Mouse (Mus musculus) heart, embryonic 16.5 days (tissue): ENCODE data around the gene Pcsk6. TPM values are rescaled to one million over a fixed set of nuclear protein-coding genes. Genes with fewer than 3 reads are reported as not detected.

ENCODE experiments used
- ATAC-seq: fragments of 200-750 bp; cut with Nextera tagmentation; replicated peaks from 2 replicates; pipeline ENCODE4 v1.8.0; 2017; ENCODE audit warnings: moderate number of reproducible peaks; ENCODE audit not compliant: insufficient read depth, low FRiP score; ENCODE audit errors: extremely low read depth
- H3K27ac ChIP-seq: fragments of 300-500 bp; sonication (generic); 2 replicates; pipeline ENCODE4 v1.5.1; 2014; ENCODE audit warnings: mild to moderate bottlenecking, low read length, control low read depth, moderate library complexity
- H3K27me3 ChIP-seq: fragments of 300-500 bp; sonication (generic); 2 replicates; pipeline ENCODE4 v1.6.1; 2014; ENCODE audit warnings: low read length, mixed read lengths; ENCODE audit not compliant: control insufficient read depth, insufficient read depth
- H3K36me3 ChIP-seq: fragments of 300-500 bp; sonication (generic); 2 replicates; pipeline ENCODE4 v1.6.1; 2014; ENCODE audit not compliant: control insufficient read depth, insufficient read depth
- H3K4me1 ChIP-seq: fragments of 300-500 bp; sonication (generic); 2 replicates; pipeline ENCODE4 v1.6.1; 2014; ENCODE audit warnings: low read length, mixed read lengths; ENCODE audit not compliant: control insufficient read depth, insufficient read depth
- H3K4me2 ChIP-seq: fragments of 300-500 bp; sonication (generic); 2 replicates; pipeline ENCODE4 v1.6.1; 2014; ENCODE audit warnings: low read depth, mild to moderate bottlenecking, control low read depth, low read length
- H3K4me3 ChIP-seq: fragments of 300-500 bp; sonication (generic); 2 replicates; pipeline ENCODE4 v1.5.1; 2014; ENCODE audit warnings: mild to moderate bottlenecking, control low read depth, low read length
- H3K9ac ChIP-seq: fragments of 300-500 bp; sonication (generic); 2 replicates; pipeline ENCODE4 v1.6.1; 2014; ENCODE audit warnings: low read length, control low read depth
- H3K9me3 ChIP-seq: fragments of 300-500 bp; sonication (generic); replicated peaks from 2 replicates; pipeline ENCODE4 v1.6.1; 2016; ENCODE audit warnings: low read length; ENCODE audit not compliant: control insufficient read depth
- WGBS: fragments of 180-500 bp; shearing (Covaris S2); extraction: QIAGEN DNeasy Blood & Tissue Kit; methylation state at CpG from one replicate; pipeline ENCODE4 v1.1.7; 2014; 5-methylcytosine and 5-hydroxymethylcytosine counted together
- polyA plus RNA-seq: library from polyadenylated mRNA; unstranded; fragments of >200 nt; fragmentation: Nextera tagmentation; extraction: Ambion mirVana; gene quantifications from 2 replicates; pipeline ENCODE4 v1.2.1, GENCODE M21; 2015

The Pcsk6 gene
- polyA plus RNA-seq, 1 experiment from 2014 or later, result 1.1 TPM

- H3K4me2 ChIP-seq, result no peak overlapping the region
- 67% methylated on average over 11 of the region's 11 CpGs for WGBS
- no peaks in the 10 kb centered on the region for H3K36me3 ChIP-seq
- H3K9me3 ChIP-seq, result no peaks in the 10 kb centered on the region
- H3K9ac ChIP-seq, result no peak overlapping the region
- H3K27ac ChIP-seq, result no peak overlapping the region
- no peaks in the 10 kb centered on the region for H3K4me1 ChIP-seq
- no peak overlapping the region for H3K4me3 ChIP-seq
- H3K27me3 ChIP-seq, result no peaks in the 10 kb centered on the region
- ATAC-seq, result no peak
Observed at GRCm38 (mm10) chr7:66008161-66008891, 146.8 kb downstream of the Pcsk6 start.

- Histone ChIP-seq H3K27ac (no peak overlapping the region), H3K4me3 (no peak overlapping the region), H3K27me3 (no peaks in the 10 kb centered on the region), H3K4me2 (no peak overlapping the region), H3K9ac (no peak overlapping the region), H3K9me3 (no peaks in the 10 kb centered on the region), H3K36me3 (no peaks in the 10 kb centered on the region), H3K4me1 (no peaks in the 10 kb centered on the region)
- no peak for ATAC-seq
- WGBS, result 78% methylated on average over 16 of the region's 16 CpGs
Observed at GRCm38 (mm10) chr7:66008892-66009273, 147.3 kb downstream of the Pcsk6 start.

GRCm38 (mm10) chr7:66010518-66010917, 149.0 kb downstream of the Pcsk6 start:
- Histone ChIP-seq H3K27ac (no peak overlapping the region), H3K27me3 (no peaks in the 10 kb centered on the region), H3K4me3 (no peak overlapping the region), H3K9ac (no peak overlapping the region), H3K4me1 (no peaks in the 10 kb centered on the region), H3K36me3 (no peaks in the 10 kb centered on the region), H3K9me3 (no peaks in the 10 kb centered on the region), H3K4me2 (no peak overlapping the region)
- no peak; the same call in 1 of the 2 replicates for ATAC-seq
- WGBS, result 65% methylated on average over 6 of the region's 6 CpGs

GRCm38 (mm10) chr7:66027747-66028146, 166.2 kb downstream of the Pcsk6 start:
- no peaks in the 10 kb centered on the region for H3K4me1 ChIP-seq
- peaks cover 3% of the 10 kb centered on the region; the same call in 1 of the 2 replicates for H3K9me3 ChIP-seq
- H3K4me3 ChIP-seq, result no peak overlapping the region
- peaks cover 2% of the 10 kb centered on the region; the same call in 1 of the 2 replicates for H3K27me3 ChIP-seq
- ATAC-seq, result no peak
- no peak overlapping the region for H3K9ac ChIP-seq
- H3K27ac ChIP-seq, result no peak overlapping the region
- H3K36me3 ChIP-seq, result no peaks in the 10 kb centered on the region
- 79% methylated on average over 2 of the region's 2 CpGs for WGBS
- H3K4me2 ChIP-seq, result no peak overlapping the region

- ATAC-seq, result no peak
- Histone ChIP-seq H3K36me3 (no peaks in the 10 kb centered on the region), H3K27ac (no peak overlapping the region), H3K4me1 (no peaks in the 10 kb centered on the region), H3K9me3 (peaks cover 3% of the 10 kb centered on the region; the same call in 1 of the 2 replicates), H3K27me3 (peaks cover 2% of the 10 kb centered on the region; the same call in 1 of the 2 replicates), H3K4me3 (no peak overlapping the region), H3K9ac (no peak overlapping the region), H3K4me2 (no peak overlapping the region)
- WGBS, result 71% methylated on average over 6 of the region's 6 CpGs
Observed at GRCm38 (mm10) chr7:66028766-66029512, 167.4 kb downstream of the Pcsk6 start.

GRCm38 (mm10) chr7:66036809-66037208, 175.3 kb downstream of the Pcsk6 start:
- H3K4me2 ChIP-seq, result no peak overlapping the region
- ATAC-seq, result no peak
- H3K36me3 ChIP-seq, result no peaks in the 10 kb centered on the region
- 0 out of 2 replicates have a peak, but pooled peaks cover 3% of the 10 kb centered on the region for H3K4me1 ChIP-seq
- WGBS, result 69% methylated on average over 8 of the region's 8 CpGs
- H3K9ac ChIP-seq, result no peak overlapping the region
- no peaks in the 10 kb centered on the region; the same call in 1 of the 2 replicates for H3K27me3 ChIP-seq
- no peak overlapping the region for H3K27ac ChIP-seq
- no peaks in the 10 kb centered on the region for H3K9me3 ChIP-seq
- no peak overlapping the region for H3K4me3 ChIP-seq

GRCm38 (mm10) chr7:66038261-66038660, 176.7 kb downstream of the Pcsk6 start:
- Histone ChIP-seq H3K9ac (no peak overlapping the region), H3K4me1 (0 out of 2 replicates have a peak, but pooled peaks cover 3% of the 10 kb centered on the region), H3K4me3 (no peak overlapping the region), H3K27me3 (no peaks in the 10 kb centered on the region; the same call in 1 of the 2 replicates), H3K36me3 (no peaks in the 10 kb centered on the region), H3K27ac (no peak overlapping the region), H3K9me3 (no peaks in the 10 kb centered on the region), H3K4me2 (no peak overlapping the region)
- no peak for ATAC-seq
- 61% methylated on average over 3 of the region's 3 CpGs for WGBS

GRCm38 (mm10) chr7:66038730-66039129, 177.2 kb downstream of the Pcsk6 start:
- Histone ChIP-seq H3K9me3 (no peaks in the 10 kb centered on the region), H3K4me1 (0 out of 2 replicates have a peak, but pooled peaks cover 3% of the 10 kb centered on the region), H3K4me3 (no peak overlapping the region), H3K27me3 (no peaks in the 10 kb centered on the region; the same call in 1 of the 2 replicates), H3K9ac (no peak overlapping the region), H3K27ac (no peak overlapping the region), H3K36me3 (no peaks in the 10 kb centered on the region), H3K4me2 (no peak overlapping the region)
- ATAC-seq, result no peak
- 81% methylated on average over 11 of the region's 11 CpGs for WGBS
